Mouse (Mus musculus): ENCODE measurements around the gene Fam166a.

Gene Fam166a

DNA sequence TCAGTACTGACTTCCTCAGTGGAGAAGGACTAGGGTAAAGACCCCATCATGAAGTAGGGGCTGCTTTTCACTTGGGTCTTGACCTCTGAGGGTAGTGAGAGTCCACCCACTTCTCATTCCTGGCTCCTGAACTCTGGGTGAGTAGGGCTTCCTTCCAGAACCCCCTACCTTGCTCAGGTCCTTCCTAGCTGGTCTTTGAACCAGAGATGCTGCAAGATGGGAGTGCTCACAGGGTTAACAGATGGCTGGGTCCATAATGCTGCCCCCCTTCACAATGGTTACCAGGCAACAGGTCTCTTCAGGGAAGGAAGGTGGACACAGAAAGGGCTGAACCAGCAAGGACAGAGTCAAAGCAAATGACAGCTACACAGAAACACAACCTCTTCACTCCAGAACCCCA lies at the start of gene Fam166a:
TSS of gene Fam166a (plus strand) at position 301 of the 400 bp plus-strand sequence.
- no peak for DNase-seq

DNA sequence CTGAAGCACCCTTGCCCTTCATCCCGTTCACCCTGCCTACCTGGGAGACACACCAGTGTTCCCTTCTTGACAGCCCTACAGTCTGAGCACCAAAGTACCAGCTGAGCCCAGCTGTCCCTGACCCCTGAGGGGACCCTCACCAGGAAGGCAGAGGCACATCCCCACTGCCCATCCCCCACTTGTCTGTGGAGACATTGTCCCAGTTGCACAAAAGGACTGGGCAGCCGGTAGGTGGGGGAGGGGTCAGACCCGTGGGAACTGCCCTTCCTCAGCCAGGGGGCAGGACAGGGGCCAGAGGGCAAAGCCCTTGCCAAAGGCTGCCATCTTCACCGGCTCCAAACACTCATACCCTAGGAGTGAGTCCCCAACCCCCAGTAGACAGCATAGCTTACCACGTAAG lies 48.8 kb upstream of the Fam166a start:
- DNase-seq: no peak

DNA sequence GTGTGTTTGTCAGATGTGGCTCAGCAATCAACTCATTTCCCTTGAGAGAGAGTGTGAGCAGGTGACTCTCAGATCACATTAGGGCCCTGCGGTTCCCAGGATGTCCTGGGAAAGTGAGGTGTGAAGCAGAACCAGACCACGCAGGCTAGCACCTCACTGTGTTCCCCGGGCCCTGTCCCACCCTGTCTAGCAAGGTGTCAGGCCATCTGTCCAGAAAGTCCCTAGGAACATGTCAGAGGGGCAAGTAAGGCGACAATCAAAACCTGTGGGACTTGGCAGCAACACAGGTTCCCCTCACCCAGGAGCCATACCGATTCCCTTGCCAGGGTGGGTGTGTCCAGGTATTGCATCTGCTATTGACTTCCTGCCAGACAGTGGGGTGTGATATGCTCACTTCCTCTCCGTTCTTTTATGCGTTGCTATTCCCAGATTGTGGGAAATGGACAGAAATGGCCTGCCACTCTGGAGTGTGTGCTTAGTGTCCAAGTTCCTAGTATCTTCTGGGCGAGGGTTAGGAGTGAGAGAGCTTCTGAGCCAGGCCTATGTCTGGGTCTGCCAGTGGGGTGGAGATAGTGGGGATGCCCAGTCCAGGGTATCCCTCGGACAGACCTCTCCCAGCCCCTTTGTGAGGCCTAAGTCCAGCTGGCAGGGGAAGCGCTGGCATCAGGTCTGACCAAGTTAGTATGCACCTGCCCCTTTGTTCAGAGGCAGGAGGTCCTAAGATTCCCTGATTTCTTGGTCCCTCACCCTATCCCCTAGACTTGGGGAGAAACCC lies 48.0 kb upstream of the Fam166a start:
- no peak for DNase-seq

DNA sequence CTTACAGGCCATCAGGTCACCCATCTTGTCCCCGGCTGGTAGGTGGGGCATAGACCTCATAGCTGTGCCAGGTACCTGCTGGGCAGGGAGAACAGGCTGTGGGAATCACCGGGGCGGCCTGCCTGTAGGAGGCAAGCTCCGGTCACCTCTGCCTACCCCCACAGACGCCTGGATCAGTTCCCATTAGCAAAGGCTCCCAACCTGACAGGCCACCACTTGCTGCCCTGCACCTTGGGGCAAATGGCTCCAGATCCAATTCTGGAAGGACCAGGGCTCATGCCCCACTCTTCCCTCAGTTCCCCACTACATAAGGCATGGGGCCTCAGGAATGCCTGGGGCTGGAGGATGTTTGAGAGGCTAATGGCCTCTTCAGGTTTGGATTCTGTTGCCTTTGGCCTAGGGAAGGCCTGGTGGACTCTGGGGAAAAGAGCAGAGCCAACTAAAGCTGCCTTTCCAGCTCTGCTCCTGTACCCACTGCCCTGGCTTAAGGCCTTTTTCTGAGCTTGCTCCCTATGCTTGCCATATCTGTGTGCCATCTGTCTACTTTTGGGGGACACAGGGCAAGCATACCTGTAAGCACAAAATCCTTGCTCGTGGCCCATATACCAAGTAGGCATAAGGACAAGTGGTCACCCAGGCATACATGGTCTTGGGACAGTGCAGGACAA lies 47.3 kb upstream of the Fam166a start:
- no peak for DNase-seq

DNA sequence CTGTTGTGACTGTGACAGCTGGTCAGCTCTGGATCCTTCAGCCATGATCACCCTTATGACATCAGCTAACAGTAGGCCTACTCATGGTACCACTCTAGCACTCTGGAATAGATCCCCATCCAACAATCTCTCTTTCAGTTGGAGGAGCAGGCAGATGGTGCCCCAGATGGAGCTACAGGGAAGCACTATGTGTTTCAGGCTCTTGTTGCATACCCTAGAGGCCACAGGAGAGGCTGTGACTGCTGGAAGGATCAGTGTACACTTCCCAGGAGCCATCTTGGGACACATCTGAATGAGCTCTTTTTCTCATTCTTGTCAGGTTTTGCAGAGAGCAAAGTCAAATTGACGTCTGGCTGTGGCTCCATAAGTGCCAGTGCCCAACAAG lies 46.8 kb upstream of the Fam166a start:
- DNase-seq: no peak

DNA sequence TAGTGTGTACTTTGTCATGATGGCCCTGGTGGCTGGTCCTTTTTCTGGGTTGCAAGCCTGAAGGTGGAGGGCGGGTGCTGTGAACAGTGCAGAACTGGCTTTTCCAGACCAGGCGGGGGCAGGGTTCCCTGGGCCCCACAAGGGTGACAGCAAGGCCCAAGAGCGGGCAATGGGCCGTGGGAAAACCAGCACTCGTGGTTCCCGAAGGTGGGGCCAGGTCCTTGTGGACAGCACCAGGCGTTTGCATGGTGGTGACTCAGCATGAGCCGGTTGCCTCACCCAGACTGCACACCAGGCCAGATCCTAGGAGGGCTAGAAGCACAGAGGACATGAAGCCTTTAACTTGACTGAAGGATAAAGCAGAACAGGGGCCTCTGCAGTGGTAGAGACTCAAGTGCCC lies 45.9 kb upstream of the Fam166a start:
- no peak for DNase-seq

DNA sequence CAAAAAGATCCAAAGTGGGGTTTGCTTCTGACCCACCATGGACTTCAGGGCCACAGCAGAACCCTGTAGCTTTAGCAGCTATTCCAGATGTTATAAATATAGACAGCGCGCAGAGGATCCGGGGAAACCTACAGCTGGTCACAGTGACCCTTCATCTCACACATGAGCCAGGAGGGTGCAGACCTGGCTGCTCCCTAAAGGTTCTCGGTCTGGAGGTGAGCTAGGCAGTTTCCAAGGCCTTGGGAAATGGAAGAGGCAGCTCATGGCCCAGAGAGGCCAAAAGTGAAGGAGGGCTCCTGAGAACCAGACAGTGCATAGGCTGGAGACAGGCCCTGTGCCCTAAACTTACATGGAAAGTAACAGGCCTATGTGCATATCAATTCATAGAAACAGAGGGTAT lies 44.7 kb upstream of the Fam166a start:
- no peak for DNase-seq

DNA sequence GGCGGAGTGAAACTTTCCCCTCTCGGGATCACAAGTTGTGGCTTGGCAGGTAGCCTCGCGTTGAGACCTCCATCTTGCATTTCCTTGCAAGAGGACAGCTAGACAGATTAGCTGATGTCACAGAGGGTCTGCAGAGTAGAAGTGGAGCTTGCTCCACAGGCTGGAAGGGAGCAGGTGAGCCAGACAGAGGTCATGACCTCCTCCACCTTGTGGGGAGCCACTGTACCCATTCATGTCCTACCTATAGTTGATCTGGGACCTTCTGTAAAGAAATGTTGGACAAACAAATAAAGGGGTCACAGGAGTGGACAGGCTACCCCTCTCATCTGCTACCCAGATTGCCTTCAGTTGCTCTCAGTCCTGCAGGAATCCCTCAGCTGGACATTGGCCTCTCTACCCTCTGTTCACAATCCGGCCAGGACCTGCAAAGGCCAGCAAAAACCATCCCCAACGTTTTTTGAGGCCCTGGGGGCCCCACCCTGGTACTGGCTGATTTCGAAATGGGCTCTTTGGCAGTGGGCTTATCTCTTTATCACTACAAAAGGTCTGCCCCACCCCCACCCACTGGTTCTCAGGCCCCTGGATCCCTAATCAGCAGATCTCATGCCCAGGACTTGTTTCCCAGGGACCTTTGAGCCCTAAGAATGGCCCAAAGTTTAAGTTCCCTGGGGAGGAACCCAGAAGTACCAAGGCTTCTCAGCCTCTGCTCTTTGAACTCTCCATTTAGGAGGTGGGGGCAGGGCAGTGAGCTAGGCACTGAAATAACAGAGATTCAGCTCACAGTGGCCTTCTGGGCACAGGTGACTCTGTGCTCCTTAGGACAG lies 43.5 kb upstream of the Fam166a start:
- DNase-seq: no peak

DNA sequence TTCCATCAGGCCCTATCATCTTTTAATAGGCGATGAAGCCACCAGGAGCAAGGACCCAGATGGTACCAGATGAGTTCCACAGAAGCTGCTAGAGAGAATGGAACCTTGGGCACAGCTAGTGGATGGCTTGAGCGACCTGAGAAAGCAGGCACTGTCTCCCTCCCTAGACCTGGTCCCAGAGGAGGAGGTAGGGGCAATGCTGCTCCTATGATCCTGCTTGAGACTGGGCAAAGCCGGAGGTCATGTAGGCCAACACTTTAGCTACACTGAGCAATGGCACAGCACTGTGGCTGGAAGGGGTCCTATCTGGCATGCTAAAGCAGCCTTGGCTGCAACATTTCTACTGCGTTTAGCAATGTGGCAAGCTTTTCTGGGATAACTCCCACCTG lies 42.9 kb upstream of the Fam166a start:
- no peak for DNase-seq

DNA sequence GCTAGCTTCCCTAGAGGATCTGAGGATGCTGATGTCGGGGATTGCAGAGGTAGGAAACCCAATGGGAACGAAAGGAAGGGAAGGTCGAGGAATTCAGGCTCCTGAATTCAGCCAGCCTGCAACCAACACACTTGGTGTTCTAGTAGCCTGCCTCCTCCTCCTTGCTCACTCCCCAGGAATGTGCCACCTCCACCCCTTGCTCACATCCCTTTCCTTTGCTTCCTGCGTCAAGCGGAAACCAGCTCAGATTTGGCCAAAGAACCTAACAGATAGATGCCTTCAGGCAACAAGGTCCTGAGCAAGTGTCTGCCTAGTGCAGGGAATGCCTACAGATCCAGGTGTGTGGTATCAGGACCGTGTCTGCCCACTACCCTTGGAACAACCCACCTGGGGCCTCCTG lies 42.0 kb upstream of the Fam166a start:
- no peak for DNase-seq

DNA sequence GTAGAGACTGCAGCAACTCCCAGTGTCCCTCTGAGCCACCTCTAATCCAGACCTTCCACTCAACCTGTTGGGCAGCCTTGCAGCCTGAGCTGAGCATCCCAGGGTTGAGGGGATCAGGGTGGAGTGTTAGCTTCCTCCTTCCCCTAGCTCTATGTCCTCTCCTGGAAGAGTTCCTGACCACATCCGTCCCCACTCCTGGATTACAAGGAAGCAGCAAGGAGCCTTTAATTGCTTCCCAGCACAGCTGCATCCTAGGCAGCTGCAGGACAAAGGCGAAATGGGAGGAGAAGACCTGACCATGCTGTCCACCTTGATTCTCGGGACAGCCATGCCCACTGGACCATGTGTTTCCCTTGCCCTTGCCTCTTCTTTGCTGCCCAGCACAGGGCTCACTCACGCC lies 41.5 kb upstream of the Fam166a start:
- DNase-seq: no peak

DNA sequence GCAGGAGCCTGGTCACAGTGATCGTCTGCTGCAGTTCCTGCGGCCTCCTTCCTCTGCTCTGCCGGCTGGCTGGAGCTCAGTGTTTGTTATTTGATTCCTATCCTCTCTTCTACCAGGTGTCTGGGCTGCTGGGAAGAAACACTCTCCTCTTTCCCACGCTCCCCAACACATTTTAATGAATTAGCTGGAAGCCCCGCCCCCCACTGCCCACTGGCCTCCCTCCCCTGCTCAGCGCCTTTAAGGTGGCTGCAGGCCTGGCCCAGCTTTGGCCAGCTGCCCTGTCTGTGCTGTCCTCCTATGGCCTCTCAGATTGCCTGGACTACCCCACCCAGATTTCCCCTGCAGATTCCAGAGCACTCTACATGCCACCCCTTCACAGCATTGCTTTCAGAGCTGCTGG lies 40.9 kb upstream of the Fam166a start:
- DNase-seq: no peak

DNA sequence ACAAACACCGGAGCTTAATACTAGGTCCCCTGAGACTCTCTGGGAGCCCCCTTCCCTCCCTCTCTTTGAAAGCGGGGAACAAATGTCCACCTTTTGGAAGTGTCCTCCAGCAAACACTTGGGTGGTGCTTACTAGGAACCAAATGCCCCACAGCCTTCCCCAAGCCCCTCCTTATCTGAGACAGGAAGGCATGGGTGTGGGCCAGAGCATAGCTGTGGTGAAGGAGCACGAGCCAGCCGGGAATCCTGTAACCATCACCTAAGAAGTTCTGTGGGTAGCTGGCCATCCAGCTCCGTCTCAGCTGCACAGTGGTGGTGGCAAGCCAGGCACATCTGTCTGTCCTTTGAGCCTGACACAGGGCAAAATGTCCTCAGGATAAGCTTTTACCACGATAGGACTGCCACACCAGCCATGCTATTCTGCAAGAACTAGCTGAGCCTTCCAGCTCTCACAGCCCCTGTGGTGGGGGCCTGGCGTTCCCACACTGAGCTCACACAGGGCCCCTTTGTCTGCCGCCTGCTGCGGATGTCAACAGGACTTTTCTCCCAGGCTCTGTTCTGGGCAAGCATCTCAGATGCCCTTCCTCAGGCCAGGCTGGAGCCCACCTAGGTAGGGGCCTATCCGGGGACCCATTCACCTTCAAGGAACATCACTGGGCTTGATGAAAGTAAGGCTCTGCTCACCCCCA lies 40.1 kb upstream of the Fam166a start:
- no peak for DNase-seq

DNA sequence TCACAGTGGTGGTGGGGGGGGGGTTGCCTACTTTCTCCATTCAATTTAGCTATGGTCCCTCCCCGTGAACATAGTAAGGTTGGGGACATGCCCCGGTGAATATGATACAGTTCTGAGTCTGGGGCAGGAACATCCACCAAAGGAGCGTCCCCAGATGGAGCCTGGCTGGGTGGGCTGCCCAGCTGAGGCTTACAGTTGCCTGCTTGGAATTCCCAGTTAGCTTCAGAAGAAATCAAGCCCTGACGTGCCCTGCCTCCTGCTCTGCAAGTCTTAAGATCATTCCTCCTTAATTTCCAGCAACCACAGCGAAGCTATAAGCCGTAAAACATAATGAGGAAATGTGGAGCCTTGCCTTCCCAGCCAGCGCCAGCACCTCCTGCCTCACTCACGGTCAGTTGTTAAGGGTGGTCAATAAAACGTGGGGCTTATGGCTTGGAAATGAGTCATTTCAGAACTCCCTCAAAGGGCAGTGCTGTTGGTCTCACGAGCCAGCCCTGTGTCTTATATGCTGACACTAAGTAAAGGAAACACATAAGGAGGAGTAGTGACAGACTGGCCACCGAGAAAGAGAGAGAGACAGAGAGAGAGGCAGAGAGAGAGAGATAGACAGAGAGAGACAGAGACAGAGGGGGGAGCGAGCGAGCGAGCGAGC lies 38.9 kb upstream of the Fam166a start:
- no peak for DNase-seq

DNA sequence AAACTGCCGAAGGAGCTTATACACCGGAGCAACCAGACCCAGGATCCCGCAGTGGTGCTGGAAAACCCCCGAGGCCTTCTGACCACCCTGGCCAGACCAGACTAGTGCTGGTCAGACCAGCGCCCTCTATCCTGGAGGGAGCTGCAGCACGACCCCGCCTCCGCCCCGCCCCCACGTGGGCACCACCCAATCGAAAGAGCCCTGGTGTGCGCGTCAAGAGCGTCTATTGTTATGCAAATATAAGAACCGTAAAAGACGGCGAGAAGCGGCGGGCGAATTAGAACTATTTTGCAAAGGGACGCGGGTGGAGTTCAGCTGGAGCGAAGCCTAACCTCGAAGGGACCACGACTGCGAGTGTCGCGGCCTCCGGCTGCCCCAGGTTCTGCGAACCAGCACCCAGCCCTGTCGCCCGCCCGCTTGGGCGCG lies 38.1 kb upstream of the Fam166a start, which contains the start of gene Nrarp:
TSS of gene Nrarp (plus strand) at position 281 of the 426 bp plus-strand sequence.
- peak; percentile 90 for DNase-seq

DNA sequence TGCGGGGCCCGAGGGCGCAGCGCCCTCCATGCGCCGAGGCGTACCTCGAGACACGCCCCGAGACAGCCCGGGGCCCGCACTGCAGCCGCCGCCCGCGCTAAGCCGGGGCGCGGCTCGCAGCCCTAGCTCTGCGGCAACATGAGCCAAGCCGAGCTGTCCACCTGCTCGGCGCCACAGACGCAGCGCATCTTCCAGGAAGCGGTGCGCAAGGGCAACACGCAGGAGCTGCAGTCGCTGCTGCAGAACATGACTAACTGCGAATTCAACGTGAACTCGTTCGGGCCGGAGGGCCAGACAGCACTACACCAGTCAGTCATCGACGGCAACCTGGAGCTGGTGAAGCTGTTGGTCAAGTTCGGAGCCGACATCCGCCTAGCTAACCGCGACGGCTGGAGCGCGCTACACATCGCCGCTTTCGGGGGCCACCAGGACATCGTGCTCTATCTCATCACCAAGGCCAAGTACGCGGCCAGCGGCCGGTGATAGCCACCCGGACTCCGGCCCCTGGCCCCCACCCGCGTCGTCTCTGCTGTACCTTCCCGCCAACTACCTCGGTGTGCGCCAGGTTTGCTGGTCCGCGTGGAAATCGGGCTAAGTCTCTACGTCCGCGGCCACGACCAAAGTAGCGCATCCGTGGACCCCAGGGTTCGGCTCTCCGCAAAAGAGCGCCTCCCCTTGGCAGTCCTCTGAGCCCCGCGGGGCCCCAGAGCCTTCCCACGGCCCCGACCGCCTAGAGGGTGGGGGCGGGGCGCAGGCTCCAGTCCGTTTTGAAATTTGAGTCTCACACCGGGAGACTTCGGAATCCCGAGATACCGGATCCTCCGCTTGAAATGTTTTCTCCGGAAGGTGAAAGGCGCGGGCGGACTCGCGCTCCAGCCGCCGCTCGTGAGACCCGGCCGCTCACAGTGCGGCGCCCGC lies 37.3 kb upstream of the Fam166a start:
- no peak for DNase-seq

DNA sequence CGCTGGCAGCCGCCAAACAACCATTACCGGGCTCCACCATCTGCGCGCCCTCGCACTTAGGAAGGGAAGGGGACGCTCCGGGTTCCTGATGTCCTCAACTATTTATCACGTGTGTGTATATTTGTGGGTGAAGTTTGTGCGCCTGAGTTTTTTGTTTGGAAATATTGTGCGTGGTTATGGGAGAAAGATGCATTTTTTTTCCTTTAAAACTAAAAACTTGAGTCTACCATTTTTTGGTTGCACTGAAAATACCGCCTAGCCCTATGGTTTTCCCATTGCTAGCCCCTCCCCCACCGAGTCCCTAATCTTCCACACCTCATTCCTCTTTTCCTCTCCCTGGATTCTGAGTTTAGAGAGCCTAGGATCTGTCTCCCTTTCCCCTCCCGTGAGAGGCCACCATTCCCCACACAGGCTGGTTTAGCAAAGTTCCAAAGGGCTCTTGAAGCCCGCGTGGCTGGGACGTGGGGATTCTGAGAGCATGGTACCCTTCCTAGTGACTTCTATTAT lies 36.6 kb upstream of the Fam166a start:
- no peak for DNase-seq

DNA sequence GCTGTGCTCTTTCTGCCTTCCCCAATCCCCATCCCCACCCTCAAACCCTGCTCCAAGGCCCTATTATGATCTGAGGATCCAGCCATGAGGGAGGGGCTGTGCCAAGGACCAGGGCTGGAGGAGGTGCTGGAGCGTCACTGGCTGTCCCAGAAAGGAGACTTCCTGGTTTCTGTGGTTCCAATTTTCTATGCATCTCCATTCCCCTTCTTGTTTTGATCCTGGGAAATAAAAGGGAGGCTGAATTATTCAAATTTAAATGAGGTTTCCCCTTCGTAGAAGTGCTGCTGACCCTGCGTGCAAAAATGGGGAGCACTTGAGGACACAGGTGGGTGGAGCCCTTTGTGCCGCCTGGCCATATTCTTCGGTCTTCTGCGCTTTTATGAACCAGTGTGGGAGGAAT lies 35.9 kb upstream of the Fam166a start:
- no peak for DNase-seq

DNA sequence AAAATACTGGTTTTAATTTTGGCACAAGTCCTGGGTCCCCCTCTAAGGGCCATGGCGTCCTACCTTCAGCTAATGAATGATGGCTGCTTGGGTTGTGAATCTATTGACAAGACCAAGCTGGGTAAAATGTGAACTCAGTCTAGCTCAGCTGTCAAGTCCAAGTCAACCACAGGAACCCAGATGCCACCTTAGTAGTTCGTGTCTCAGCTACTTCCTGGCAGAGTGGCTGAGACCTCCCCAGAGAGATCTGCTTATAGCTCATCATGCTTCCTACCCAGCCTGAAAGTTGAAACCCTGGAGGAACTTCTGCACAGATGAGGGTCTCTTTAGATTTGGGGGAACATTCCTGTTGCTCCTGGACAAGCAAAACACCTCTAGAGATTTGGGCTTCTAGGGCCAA lies 35.2 kb upstream of the Fam166a start:
- DNase-seq: no peak

DNA sequence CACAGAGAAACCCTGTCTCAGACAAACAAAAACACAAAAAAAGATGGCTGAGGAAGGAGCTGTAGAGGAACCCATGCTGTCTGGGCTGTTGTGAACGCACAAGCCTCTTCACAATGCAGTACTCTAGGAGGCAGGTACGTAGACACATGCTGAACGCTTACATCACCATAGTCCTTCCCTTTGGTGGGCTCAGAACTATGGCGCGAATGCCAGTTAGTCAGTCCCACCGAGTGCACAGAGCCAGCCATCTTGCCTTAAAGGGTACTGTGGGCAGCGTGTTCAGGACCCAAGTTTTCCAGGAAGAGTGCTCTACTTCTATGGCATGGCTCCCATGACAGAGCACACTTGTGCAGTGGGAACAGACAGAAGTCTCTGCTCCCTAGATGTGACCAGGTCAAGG lies 34.0 kb upstream of the Fam166a start:
- DNase-seq: no peak
